ENCODE assay signal across 17 mouse cellular contexts in genomic region chr1:180979484-180980251, GRCm38 (mm10).
"Had no signal": no experiment of that assay in that cellular context is flagged by ENCODE, and none has a peak within 500 bp of the region (broad histone marks: within the 10 kb centered on the region; RNA-seq: fewer than 3 reads in every experiment).

No protein-coding gene starts in this region.

- H3K4me2 ChIP-seq: kidney, embryonic 15.5 days; liver, embryonic 12.5 days; liver, embryonic 15.5 days; lung, embryonic 15.5 days; midbrain, embryonic 12.5 days; midbrain, embryonic 15.5 days; neural tube, embryonic 12.5 days; neural tube, embryonic 15.5 days had no signal

- H3K27ac ChIP-seq: kidney, embryonic 15.5 days; left cerebral cortex, adult 2 months; liver, embryonic 12.5 days; liver, embryonic 15.5 days; lung, embryonic 15.5 days; macrophage; midbrain, embryonic 12.5 days; midbrain, embryonic 15.5 days; neural tube, embryonic 12.5 days; neural tube, embryonic 15.5 days had no signal

- DNase-seq: kidney, adult 11 months; kidney, adult 8-10 months; kidney, postnatal 10 days; layer of hippocampus, postnatal 36 days; lung, postnatal 10 days; right cerebral cortex, adult 18-20 months; right cerebral cortex, postnatal 14 days had no signal

- ATAC-seq: midbrain, embryonic 15.5 days had no signal

- H3K4me1 ChIP-seq: kidney, embryonic 15.5 days; lung, embryonic 15.5 days; midbrain, embryonic 12.5 days; midbrain, embryonic 15.5 days; neural tube, embryonic 12.5 days; neural tube, embryonic 15.5 days had no signal

- H3K9me3 ChIP-seq: kidney, embryonic 15.5 days; liver, embryonic 12.5 days; liver, embryonic 15.5 days; lung, embryonic 15.5 days; midbrain, embryonic 12.5 days; midbrain, embryonic 15.5 days; neural tube, embryonic 12.5 days; neural tube, embryonic 15.5 days had no signal

- H3K36me3 ChIP-seq: kidney, embryonic 15.5 days; liver, embryonic 12.5 days; lung, embryonic 15.5 days; midbrain, embryonic 12.5 days; midbrain, embryonic 15.5 days; neural tube, embryonic 12.5 days; neural tube, embryonic 15.5 days had no signal

- H3K4me3 ChIP-seq: kidney, embryonic 15.5 days; left cerebral cortex, adult 2 months; liver, embryonic 12.5 days; liver, embryonic 15.5 days; lung, embryonic 15.5 days; midbrain, embryonic 12.5 days; midbrain, embryonic 15.5 days; neural tube, embryonic 12.5 days; neural tube, embryonic 15.5 days had no signal

- H3K9ac ChIP-seq: kidney, embryonic 15.5 days; liver, embryonic 12.5 days; liver, embryonic 15.5 days; lung, embryonic 15.5 days; midbrain, embryonic 12.5 days; midbrain, embryonic 15.5 days; neural tube, embryonic 12.5 days; neural tube, embryonic 15.5 days had no signal

- H3K27me3 ChIP-seq: kidney, embryonic 15.5 days; lung, embryonic 15.5 days; midbrain, embryonic 12.5 days; midbrain, embryonic 15.5 days; neural tube, embryonic 12.5 days; neural tube, embryonic 15.5 days had no signal
